Mouse (Mus musculus): ENCODE results near the gene Acsf3.

The Acsf3 gene

DNA sequence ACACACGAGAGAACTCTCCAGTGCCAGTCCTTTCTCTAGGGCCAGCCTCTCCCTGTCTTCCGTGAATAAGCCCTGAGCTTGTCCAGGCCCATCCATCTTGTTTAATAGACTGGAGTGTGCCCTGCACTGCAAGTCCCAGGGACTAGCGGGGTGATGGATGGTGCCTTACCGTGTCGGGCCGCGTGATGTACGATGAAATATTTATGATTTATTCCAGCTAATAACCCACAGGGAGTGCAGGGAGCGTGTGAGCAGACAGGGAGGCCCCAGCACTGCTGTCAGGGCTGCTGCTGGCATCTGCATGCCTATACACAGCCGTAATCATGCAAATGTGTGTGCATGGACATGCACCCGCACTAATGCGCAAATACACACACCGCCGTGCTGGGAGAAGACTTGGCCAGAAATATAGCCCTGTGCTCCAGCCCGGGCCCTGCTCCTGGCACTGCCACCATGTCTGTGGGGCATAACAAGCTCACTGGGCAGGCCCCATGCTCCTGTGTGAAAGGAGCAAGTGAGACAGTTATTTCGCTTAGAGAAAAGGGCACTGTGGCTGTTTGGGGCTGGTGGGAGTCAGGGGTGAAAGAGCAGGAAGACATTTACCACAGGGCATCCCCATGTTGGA is 36.7 kb downstream of the Acsf3 start:
- no peak for DNase-seq (ENCODE audit: low read depth, low spot score)

DNA sequence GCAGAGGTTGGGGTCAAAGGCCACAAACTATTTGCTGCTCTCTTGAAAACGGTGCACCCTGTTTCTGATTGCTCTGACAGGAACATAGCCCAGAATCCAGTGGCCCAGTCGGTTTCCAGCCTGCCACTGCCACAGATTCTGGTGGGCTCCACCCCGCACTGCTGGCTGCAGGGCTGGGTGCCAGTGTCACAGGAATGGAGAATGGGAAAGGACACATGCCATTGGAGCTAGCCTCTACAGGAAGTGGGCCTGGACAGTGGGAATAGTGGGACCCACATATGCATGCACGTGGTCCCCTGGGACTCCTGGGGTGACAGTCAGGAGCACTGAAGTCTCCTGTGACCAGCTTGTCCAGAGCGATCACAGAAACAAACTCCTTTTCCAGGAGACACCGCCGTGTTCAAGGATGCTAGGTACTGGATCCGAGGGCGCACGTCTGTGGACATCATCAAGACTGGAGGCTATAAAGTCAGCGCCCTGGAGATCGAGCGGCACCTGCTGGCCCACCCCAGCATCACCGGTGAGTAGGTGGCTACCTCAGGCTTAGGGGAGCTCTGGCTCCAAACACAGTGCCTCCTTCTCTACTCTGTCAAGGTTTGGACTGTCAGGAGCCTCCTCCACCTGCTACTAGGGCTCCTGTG is 37.4 kb downstream of the Acsf3 start:
- DNase-seq (ENCODE audit: low read depth, low spot score), result no peak

DNA sequence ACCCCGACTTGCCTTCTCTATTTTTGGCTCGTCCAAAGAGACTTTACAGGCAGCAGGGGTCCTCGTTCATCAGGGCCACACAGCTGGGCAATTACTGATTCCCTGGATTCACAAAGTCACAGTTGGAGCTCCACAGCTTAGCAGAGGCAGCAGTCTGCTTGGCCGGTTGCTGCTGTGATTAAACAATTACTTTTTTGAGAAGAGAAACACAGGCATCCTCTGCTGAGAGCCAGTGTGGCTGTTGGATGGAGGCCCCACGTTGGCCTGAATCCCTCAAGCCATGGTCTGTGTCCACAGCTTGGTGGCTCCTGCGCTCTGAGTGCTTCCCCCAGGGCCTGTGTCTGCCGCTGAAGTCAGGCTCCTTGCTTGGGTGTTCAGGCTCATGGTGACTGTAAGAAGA is 39.3 kb downstream of the Acsf3 start:
- no peak for DNase-seq (ENCODE audit: low read depth, low spot score)

DNA sequence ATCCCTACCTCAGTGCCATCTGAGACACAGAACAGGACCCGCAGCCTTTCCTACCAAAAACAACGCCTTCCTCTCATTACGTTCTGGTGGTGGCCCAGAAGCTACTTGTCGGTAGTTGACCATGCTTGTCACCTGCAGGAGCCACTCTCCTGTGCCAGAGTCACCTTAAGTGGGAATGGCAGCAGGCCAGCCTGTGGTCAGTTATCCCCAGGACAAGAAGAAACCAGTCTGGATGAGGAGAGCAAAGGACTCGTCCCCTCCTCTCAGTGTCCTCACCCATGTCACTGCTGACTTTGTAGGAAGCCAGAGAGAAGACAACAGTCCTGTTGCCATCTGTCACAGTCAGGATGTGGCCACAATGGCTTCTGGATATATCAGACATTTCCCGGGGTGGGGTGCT is 41.7 kb downstream of the Acsf3 start:
- DNase-seq (ENCODE audit: low read depth, low spot score), result no peak

DNA sequence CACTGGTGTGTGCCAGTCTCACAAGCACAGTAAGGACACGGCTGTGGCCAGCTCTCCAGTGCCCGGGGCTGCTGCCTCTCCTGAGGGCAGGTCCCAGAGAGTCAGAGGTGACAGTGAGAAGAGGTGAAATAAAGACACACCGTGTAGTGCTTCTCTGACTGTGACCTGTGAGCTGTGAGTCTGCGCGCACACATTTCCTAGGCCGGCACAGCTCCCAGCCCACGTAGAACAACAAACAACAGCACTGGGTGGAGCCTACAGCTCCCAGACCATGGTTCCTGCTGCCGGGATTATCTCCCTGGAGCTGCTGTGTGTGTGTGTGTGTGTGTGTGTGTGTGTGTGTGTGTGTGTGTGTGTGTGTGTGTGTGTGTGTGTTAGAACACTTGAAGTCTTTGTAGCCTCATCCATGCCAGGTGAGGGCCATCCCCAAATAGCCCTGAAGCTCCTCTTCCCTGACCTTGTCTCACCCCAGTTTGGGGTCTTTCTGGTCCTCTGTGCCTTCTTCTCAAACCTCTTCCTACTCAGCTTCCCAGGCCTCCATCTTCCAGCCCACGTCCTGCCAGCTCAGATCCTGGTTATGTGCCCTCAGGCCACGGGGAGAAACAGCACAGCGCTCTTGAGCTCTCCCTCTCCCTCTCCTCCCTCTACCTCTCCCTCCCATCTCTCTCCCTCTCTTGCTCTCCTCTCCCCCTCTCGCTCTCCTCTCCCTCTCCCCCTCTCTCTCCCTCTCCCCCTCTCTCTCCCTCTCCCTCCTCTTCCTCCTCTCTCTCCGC is 42.6 kb downstream of the Acsf3 start:
- DNase-seq (ENCODE audit: low read depth, low spot score), result no peak

DNA sequence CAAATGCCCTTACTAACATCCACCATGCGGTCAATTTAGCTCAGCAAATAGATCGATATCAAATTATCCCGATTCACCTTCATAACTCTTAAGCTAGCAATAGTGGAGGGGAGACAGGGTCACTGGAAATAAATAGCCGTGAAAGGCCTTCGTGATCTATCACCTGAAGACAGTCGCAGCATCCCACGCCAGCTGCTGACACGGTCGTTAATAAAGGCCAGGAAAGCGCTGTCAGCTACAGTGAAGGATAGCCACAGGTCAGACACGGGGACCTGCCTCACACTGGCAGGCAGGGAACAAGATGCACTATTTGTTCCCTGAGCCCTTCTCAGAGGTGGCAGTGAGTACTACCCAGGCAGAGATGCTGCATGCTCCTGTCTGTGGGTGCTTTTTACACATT is 44.5 kb downstream of the Acsf3 start:
- DNase-seq (ENCODE audit: low read depth, low spot score), result no peak

DNA sequence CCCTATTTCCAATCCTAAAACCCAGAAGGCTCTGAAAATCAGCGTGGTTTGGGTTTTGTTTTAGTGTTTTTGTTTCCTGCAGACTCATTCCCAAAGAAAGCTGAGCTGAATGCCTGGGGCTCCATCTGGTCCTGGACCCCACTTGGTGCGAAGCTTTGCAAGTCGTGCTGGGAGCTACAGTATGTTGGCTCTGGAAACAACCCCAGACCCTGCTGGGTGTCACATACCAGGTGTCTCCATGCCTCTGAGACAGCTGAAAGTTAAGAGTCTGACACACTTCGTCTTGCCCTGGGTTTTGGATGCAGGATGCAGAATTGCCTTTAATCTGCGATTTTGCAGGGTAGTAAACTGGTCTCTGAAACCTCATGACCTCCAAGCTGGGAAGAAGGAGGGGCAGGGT is 49.3 kb downstream of the Acsf3 start:
- no peak for DNase-seq (ENCODE audit: low read depth, low spot score)

DNA sequence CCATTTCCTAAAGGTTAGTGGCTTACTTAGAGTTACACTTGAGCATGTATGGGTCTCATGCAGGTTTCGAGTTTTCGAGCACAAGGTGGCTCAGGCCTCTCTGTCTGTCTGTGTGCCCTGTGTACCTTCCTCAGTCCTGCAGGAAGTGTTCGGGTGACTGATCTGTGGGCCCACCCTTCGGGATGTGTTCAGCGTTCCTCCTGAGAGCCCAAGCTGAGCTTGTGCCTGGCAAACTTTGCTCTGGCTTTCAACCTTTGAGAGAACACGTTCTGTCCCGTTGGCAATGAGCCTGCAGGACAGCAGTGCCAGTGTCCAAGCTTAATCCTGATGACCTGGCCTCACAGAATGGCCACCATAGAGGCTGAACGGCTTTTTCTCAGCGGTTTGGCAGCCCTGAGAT is 49.7 kb downstream of the Acsf3 start:
- no peak for DNase-seq (ENCODE audit: low read depth, low spot score)

DNA sequence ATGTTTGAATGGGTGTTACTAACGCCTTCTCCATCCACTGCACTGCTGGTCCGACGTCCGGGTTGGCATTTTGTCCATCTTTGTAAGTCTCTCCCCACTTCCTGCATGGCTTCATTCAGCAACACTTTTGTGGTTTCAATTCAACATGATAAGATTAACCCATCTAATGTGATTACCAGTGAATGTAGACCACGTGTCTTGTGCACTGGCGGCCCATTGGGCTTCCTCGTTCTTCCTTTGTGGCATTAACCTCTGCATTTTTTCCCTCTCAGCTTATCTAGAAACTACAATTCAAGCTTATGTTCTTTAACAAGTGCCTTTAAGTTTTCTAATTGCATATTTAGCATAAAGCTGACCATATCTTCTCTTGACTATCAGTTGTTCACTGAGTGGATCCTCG is 50.1 kb downstream of the Acsf3 start:
- no peak for DNase-seq (ENCODE audit: low read depth, low spot score)

DNA sequence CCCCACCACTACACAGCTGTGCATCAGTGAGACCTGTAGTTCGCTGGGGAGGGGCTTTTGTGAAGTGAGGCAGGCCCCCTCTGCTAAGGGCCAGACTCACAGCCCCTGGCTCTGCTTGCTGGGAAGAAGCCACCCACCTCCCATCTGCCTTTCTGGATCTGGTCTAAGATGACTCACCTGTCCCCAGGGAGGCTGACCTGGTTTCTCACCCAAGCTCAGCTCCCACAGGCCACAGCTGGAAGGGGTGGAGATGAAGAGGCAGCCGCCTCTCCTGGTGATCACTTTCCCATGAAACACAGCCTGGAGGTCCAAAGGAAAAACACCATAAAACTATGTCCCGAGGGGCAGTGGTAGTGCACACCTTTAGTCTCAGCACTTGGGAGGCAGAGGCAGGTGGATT is 54.1 kb downstream of the Acsf3 start:
- no peak for DNase-seq (ENCODE audit: low read depth, low spot score)

DNA sequence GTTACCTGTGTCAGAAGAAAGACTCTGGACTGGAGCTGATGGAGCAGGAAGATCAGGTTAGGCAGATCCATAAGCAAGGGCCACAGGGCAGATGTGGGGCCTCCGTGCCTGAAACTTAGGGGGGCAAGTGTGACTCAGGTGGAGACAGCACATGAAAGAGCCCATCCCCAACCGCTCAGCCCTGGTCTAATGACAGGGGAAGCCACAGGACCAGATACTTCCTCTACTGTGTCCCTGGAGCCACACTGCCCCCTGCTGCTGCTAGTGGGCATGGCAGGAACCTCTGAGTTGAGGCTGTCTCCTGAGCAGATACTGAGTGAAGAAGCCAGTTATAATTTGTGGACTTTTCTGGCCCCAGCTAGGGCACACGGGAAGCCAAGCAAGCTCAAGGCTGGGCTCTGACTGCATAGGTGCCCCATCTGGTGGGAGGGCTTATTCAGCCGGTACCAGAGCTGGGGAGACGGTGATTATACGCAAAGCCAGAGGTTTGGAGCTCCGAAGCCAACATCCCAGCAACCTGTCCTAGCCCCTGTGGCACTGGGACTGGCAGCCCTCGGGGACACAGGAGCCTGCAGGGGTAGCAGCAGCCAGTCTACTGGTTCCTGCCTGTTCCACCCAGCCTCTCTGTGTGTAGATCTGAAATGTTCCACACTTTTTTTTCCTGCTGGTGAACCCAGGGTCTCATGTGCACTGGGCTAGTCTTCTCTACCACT is 55.2 kb downstream of the Acsf3 start:
- DNase-seq (ENCODE audit: low read depth, low spot score), result peak; percentile 64

DNA sequence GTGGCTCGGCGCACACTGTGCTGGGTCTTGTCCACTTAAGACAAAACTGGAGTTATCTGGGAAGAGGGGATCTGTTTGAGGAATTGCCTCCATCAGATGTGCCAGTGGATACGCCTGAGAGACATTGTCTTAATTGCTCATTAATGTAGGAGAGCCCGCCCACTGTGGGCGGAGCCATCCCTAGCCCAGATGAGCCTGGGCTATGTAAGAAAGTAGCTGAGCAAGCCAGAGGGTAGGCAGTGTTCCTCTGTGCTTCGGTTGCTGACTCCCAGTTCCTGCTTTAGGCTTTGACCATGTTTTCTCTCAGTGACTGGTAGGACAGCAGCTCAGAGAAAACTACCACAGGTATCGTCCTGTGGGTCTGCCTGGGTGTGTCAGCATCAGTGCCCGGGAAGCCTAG is 59.1 kb downstream of the Acsf3 start:
- no peak for DNase-seq (ENCODE audit: low read depth, low spot score)

DNA sequence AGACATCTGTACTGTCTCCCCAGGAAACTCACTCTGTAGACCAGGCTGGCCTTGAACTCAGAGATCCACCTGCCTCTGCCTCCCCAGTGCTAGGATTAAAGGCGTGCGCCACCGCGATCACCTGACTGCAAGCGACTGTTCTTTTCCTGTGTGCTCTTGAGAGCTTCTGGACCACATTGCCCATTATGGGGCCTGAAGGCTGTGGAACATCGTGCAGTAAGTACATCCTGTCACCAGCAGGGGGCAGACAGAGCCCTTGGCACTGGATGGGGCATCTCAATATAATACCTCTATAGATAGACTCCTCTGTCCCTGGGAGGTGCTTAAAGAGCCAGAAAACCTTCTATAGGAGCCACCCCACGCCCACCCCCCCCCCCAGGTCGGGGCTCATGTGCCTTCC is 59.7 kb downstream of the Acsf3 start:
- DNase-seq (ENCODE audit: low read depth, low spot score), result peak; percentile 79

DNA sequence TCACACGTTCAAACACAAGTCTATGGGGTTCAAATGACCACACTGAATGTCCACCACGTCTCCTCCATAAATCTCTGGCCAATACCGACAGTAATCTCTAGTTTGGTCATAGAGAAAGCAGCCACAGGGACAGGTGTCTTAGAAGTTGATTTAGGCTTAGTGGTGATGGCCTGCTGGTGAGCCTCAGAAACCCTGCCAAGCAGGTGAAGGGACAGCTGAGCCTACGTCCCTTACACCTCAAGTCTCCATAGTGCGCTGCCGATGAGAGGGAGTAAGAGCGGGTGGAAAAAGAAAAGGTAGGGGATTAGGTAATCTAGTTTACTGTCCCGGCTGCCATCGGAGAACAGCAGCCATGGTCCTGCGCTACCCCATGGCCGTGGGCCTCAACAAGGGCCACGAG is 60.9 kb downstream of the Acsf3 start:
- DNase-seq (ENCODE audit: low read depth, low spot score), result no peak

DNA sequence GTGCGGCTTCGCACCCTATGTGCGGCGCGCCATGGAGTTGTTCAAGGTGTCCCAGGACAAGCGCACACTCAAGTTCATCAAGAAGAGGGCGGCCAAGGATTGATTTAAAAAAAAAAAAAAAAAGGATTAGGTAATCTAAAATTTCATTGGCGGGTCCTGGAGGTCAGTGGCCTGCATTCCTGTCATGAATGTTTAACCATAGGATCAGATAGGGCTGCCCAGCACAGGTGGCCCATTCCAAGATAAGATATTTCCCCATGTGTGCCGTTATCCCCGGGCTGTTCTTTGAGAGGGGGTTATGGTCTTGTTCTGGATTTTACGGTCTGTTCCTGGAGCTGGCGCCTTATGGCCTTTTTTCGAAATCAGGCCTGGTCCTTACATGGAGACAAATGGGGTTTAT is 61.4 kb downstream of the Acsf3 start:
- no peak for DNase-seq (ENCODE audit: low read depth, low spot score)

DNA sequence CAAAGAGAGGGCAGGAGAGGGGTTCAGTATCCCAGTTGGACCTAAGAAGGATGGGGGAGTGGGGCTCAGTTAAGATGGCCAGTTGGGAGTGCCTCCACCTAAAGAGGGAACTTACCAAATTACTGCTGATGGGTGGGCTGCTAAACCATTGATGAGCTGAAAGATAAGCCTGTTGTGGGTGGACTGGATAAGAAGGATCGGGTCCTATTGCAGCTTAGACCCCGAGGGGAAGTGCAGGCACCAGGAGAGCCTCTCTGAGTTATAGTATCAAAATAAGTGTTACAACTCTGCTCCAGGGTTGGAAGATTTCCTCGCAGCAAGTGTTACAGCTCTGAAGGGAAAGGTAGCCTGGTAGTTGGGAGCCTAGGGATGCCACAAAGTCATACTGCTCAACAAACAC is 68.9 kb downstream of the Acsf3 start:
- DNase-seq (ENCODE audit: low read depth, low spot score), result no peak

DNA sequence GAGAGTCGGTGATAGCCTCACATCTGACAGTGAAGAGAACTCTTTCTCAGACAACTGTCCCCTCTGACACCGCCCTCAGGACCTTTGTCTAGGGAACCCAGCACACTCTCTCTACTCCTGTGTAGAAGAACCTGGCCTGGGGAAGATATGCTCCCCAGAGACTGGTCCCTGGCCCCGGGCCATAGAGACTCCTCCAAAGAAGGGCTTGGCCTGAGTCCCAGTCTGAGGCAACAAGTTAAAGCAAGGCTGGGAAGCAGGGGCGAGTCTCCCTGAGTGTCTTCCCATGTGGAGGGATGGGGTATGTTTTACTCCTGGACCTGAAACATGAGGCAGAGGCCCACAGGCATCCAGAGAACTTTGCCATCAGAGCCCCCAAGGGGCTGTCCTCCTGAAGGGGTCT is 70.4 kb downstream of the Acsf3 start:
- DNase-seq (ENCODE audit: low read depth, low spot score), result no peak

DNA sequence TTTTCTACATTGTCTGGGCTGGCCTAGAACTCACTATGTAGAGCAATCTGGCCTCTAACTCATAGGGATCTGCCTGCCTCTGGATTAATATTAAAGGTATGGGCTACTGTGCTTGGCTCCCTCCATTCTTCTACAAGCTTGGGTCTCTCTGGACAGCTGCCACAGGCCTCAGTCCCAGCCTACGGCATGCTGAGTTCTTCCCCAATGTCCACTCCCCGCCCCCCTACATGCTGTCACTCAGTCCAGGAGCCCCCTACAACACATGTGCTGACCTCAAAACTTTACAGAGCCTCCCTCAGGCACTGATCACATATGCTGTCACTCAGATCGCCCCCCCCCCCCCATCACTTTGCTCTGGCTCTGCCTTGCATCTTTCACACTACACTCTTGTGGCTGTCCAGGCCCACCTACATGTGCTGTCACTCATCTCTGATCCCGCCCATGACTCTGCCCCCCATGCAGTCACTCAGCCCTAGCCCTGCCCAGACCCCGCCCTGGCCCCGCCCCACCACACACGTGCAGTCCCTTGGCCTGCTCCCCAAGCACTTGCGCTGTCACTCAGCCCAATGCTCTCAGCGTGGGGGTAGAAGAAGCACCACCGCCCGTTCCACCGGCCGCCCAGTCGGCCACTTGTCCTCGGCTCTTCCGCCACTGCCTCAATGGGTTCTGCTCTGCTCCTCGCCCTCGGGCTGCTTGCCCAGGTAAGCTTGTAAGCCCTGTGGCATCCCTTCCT is 72.7 kb downstream of the Acsf3 start, which contains the start of gene Cdh15:
TSS of gene Cdh15 (plus strand) at position 138 of the 733 bp plus-strand sequence.
- no peak for DNase-seq (ENCODE audit: low read depth, low spot score)

DNA sequence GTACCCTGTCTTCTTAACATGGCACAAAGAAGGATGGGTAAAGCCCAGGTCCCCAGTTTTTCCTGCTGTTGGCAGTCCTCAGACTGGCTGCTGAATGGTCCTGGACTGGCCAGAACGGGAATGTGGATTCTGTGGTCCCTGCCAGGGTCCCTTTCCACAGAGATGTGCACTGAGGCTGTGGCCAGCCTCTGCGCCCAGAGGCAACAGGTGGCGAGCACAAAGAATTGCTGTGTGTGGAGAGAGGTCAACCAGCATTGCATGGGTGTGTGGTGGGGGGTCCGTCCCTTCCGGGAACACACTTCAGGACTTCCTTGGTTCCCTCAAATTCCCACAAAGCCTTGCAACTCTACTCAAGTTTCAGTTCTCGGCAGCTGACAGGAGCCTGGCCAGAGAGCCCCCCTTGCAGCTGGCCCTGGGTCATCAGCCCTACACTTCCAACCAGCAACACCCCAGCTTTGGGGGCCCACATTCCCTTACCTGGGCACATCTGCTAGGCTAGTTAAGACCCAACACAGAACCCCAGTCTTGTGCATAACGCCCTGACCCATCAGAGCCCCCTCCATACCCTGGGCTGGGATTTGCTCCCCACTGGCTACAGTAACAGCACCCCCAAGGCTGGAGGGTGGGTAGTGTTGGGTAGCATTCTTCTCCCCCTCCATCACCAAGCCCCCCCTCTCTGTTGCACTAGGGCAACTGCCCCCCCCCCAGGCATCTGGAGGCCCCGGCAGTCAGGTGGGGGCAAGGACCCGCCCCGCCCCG is 74.0 kb downstream of the Acsf3 start:
- DNase-seq (ENCODE audit: low read depth, low spot score), result no peak

DNA sequence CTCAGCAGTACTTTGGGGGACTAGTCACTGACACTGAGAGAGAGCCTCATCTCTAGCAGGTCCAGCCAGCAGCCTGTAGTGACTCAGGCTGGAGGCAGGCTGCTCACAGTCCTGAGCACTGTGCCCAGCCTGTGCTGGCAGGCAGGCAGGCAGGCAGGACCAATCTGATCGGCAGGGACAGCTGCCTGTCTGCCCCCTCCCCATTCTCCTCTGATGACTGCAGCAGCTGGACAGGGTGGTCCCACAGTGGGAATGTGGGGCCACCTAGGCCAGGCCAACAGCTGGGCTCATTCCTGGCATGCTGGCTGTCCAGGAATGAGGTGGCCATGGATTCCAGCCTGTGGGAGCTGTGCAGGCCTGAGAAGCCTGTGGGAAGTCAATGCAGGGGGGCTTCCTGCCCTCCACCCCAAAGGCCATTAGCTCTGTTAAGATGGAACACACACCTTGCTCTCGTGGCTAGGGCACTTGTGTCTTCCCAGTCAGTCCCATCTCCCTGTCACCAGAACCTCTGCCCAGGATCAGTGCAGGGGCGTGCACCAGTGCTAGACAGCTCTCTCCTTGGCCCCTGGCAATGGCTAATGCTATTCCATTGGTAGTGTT is 75.5 kb downstream of the Acsf3 start:
- no peak for DNase-seq (ENCODE audit: low read depth, low spot score)
